Mouse (Mus musculus) heart, postnatal 25 days (tissue): Measurements from ENCODE around the gene Pcsk6. TPM values are rescaled to one million over a fixed set of nuclear protein-coding genes. Genes with fewer than 3 reads are reported as not detected.
"Not testable (repeated sequence)": the region's sequence is repeated elsewhere in the genome, so short reads cannot be mapped to it uniquely, and the experiment has no call there.

Source experiments
- DNase-seq: peaks from one replicate; pipeline ENCODE4 v3.0.0; 2022; ENCODE audit warnings: low spot score
- intact Hi-C: fragments of 180-260 bp; cut with DNase I; formaldehyde crosslinking; loops from one replicate; pipeline ENCODE4 v1.15.1; 2025
- total RNA-seq, 2 experiments: library from RNA; stranded (reverse); gene quantifications; 2 replicates each; pipeline ENCODE4 v1.2.3; 2021

Gene Pcsk6
- total RNA-seq, 2 experiments from 2014 or later, result 45.7 to 56.1 TPM

DNA sequence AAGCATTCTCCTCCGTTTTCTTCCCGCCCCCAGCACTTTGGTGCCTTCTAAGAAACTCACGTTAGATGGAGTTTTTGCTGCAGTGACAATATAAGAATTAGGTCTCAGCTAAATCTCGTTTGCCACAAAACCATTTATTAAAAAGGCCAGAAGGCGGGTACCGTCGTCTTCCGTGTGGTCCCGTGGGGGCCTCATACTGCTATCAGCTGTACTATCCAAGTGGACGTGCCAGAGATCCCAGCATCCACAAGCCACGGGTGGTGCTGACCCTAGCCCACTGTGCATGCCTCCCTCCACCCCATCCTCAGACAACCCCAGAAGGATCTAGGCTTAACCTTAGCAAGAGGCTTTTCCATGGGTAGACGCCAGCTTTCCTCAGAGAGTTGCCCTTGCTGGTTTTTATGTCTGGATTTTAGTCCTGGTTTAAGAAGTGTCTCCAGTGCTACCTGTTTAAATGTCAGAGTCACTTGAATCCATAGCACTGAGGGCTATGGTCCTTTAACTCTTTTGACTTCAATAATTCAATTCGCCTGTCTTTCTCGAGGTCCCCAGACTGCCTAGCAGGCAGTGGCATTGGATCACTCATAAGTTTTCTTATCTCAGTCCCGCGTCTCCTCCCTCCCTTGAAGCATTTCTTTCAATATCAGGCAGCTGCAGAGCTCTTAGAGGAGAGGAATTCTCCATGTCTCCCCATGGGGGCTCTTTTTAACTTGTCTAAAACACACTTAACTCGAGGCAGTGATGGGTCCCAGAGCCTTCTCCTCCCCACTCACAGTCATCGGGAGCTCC lies 178.7 kb downstream of the Pcsk6 start:
- intact Hi-C loops, result no loop called here
- no peak for DNase-seq

DNA sequence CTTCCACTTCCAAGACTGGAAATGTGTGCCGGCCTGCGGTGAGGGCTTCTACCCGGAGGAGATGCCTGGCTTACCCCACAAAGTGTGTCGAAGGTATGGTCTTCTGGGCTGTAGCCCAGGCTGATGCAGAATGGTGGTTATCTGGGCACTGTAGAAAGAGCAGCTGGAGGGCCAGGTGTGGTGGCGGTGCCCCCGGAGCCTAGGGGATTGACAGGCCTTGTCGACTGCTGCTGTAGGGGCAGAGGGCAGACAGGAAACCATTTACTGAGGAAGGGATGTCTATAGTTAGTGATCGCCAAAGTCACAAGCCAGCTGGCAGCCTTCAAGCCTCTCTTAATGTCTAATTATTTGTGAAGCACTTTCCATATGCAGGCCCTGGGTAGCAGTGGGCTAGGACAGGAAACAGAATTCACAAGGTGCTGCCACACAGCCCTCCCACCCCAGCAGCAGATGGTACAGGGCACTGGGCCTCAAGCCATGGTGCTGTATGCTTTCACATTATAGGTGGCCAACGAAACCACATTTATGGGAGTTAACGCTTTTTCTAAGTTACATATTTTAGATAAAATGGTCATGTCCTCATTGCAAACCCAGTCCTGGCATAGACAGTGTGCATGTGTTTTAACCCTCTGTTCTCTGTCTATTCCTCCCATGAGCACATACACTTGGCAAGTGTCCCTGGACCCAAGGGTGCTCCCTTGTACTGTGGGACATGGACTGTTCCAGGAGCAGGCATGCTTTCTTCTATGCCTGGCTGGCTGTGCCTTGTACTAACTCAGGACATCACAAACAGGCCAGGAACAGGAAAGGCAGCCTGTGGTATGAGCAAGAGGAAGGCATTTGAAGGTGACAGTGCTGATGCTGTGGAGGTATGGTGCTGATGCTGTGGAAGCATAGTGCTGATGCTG lies 182.3 kb downstream of the Pcsk6 start, which contains the start of gene Gm45213:
TSS of gene Gm45213 (plus strand) at position 51 of the 908 bp plus-strand sequence.
- no peak for DNase-seq
- intact Hi-C loops, result no loop called here

DNA sequence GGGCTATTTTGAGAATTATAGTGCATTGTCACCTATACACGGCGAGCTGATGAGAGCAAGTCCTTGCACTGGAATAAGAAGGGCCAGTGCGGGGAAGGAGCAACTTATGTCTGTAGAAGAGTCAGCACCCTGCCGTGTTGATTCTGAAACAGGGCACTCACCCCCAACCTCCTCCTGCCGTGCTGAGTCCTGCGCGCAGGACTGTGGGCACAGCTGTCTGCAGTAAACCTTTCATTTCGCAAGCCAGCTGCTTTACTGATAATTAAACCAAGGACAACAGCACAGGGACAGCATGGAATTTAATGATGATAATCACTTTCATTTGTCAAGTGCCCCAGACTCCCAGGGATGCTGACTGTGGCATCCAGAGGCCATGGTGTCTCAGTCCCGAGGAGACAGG lies 183.1 kb downstream of the Pcsk6 start:
- DNase-seq, result no peak
- intact Hi-C loops, result no loop called here

DNA sequence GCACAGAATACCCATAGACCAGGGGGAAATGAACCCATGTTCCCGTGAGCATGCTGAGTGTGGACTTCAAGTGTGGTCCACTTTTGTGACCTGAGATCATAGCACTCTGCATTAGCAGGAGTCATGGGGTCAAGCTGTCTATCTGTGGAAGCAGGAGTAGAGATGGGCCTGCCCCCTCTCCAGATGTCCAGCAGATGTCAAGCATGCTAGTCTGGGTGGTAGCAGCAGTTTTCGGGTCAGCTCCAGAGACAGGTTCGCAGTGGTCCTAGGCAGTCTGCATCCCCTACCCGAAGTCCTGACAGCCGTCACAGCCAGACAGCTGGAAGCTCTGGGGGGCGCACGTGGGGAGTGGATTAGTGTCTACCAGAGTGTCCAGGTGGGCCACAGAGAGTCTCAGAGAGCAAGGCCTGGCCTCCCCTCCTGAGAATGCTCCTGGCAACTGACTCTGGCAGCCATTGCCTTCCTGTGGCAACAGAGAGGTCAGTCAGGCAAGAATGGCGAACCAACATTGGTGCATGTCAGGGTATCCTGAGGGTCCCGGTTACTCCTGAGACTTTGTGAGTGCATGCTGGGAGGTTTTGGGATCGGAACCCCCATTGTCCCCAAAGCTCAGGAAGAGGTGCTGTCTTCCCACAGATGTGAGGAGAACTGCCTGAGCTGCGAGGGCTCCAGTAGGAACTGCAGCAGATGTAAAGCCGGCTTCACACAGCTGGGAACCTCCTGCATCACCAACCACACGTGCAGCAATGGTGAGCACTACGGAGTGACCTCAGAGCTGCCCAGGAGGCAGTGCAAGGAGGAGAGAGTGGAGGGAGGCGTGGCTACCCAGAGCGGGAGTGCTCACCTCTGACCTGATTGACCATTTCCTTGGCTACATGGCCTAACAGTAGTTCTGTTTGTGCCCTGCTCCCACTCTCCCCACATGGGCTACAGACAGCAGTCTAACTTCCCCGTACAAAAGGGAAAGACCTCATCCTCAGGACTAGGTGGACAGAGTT lies 185.7 kb downstream of the Pcsk6 start:
- DNase-seq, result no peak
- intact Hi-C loops, result no loop called here

DNA sequence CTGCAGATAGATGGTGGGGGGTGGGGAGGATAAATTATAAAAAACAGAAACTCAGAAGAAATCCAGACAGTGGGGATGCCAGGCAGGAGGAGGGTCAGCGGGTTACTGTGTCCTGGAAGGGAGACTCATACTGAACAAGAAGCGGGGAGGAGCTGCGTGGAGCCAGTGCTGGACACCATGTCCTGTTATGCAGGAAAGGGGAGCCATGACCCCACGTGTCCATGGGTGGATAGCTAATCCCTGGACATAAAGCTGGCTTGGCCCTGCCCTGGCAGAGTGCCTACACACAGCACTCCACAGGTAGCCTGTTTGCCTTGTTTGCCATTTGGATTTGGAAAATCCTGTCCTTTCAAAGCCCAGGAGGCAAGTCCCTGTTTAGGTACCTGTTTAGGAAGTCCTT lies 186.4 kb downstream of the Pcsk6 start:
- intact Hi-C loops, result no loop called here
- DNase-seq, result no peak

DNA sequence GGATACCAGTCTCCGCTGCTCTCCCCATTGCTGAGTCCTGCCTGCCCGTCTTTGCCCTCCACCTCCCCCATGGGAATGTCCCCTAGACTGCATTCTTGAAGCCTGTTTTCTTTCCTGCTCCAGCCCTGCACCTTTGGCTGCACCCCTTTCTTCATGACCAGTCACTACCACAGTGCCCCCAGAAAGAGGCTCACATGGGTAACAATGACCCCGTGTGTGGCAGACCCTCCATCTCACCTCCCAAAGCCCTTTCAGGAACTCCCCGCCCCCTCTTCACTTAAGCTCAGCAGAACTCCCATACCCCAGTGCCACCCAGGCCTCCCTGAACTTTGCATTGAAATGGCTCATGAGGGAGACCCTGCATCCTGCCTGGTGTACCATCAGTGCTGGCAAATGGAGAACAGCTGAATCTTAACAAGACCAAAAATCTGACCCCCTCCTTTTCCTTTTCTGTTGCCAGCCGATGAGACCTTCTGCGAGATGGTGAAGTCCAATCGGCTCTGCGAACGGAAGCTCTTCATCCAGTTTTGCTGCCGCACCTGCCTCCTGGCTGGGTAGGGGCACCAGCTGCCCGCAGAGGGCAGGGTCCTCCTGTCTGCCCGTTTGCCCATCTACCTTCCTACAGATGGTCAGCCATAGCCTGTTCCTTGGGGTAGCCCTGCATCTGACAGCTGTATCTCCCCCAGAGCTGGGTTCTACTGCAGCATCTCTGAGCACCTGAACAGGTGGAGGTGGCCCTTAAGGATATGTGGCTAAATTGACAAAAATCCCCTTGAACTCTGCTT lies 187.1 kb downstream of the Pcsk6 start:
- intact Hi-C loops, result no loop called here
- DNase-seq, result no peak

DNA sequence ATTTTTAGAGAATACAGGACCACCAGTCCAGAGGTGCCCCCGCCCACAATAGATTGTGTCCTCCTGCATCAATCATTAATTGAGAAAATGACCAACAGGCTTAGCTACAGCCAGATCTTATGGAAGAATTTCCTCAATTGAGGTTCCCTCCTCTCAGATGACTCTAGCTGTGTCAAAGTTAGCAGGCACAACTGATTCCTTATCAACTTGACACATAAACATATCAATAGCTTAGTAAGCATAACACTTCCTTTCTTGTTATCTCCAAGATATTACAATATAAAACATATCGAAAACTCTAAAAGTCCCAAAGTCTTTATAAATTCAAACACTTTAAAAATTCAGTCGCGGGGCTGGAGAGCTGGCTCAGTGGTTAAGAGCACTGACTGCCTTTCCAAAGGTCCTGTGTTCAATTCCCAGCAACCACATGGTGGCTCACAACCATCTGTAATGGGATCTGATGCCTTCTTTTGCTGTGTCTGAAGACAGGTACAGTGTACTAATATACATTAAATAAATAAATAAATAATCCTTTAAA lies 192.5 kb downstream of the Pcsk6 start:
- intact Hi-C loops, result loop anchor here (5.0 kb wide), 1 partner anchor 192 kb away; the partner anchor contains the start of gene Pcsk6
- DNase-seq, result no peak

DNA sequence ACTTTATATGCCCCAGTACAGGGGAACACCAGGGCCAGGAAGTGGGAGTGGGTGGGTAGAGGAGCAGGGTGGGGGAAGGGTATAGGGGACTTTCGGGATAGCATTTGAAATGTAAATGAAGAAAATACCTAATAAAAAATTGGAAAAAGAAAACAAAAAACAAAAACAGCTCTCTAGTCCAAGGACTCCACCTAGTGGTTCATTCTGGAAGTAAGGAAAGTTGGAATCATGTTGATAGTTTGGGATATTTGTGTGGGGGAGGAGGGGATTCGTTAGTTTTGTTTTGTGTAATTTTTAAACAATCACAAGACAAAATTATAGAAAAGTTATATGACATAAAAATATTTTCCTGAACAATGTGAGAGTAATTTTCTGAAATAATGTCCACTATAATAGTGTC lies 193.8 kb downstream of the Pcsk6 start:
- DNase-seq, result not testable (repeated sequence)
- intact Hi-C loops, result loop anchor here (1.0 to 5.0 kb wide), 2 partner anchors 118 to 349 kb away; no protein-coding TSS in a partner anchor

DNA sequence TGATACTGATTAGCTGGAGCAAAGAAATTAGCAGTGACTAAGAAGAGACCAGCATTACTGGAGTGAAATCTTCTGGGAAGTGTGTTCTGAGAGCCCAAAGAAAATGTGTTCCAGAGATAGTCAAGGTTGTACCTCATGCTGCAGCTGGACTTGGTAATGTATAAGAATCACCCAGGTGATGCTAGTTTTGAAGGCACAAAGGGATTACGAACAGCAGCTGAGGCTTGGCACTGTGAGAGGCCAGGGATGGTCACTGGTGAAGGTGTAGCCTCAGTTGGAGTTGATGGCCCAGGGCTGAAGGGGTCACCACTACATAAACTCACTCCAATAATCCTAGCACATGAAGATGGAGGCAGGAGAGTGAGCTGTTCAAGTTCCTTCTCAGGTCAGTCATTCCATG lies 197.2 kb downstream of the Pcsk6 start, which contains the start of gene Snrpa1:
TSS of gene Snrpa1 (plus strand) at position 301 of the 400 bp plus-strand sequence.
- no peak for DNase-seq
- intact Hi-C loops, result loop anchor here (5.0 kb wide), 1 partner anchor 121 kb away; no protein-coding TSS in a partner anchor

DNA sequence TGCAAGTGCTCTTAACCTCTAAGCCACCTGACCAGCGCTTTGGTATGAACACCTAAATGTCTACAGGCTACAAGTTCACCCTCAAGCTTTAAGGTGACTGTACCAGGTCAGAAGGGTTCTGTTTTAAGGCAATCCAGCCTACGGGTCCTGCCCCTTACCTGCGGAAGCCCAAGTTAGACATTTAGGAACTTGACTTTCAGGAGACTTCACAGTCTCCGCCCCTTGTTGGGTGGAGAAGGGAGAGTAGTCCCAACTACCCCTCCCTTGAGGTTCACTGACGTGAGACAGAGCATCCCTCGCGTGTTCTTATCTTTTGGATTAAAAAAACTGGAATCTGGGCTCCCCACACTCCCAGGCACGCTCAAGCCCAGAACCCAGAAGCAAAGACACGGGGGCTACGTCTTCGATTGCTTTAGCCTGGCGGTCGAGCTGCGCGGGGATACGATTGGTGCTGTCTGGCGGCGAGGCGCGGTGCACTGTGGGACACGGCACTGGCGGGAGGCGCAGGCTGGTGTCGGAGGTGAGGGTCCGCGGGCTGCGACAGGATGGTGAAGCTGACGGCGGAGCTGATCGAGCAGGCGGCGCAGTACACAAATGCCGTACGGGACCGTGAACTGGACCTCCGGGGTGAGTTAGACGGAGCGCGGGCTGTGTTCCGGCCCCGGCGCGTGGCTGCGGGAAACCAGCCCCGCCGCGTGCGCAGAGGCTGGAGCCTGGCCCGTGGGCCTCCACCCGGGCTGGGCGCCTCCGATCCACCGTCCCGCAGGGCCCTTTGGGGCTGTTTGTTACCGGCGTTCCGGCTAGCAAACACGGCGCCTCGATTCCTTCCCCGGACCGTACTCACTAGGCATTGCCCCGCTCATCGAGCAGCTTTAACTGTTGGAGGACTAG lies 198.8 kb downstream of the Pcsk6 start:
- DNase-seq, result peak; percentile 75
- intact Hi-C loops, result loop anchor here (2.0 kb wide), 1 partner anchor 16 kb away; no protein-coding TSS in a partner anchor

DNA sequence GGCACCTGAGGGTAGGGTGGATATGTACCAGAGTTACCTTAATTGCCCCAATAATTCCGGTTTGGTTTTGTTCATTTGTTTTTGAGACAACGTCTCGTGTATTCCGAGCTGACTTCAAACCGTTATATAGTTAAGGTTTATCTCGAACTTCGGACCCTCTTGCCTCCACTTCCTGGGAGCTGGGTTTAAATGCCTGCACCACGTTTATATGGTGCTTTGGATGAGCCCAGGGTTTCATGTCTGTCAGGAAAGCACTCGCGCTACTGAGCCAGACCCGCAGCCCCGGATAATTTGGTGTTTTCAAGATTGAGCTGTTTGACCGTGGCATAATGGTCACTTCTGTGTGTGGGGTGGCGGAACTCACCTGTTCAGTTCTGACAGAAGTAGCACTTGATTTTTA lies 199.5 kb downstream of the Pcsk6 start:
- no peak for DNase-seq
- intact Hi-C loops, result loop anchor here (2.0 kb wide), 1 partner anchor 16 kb away; no protein-coding TSS in a partner anchor

DNA sequence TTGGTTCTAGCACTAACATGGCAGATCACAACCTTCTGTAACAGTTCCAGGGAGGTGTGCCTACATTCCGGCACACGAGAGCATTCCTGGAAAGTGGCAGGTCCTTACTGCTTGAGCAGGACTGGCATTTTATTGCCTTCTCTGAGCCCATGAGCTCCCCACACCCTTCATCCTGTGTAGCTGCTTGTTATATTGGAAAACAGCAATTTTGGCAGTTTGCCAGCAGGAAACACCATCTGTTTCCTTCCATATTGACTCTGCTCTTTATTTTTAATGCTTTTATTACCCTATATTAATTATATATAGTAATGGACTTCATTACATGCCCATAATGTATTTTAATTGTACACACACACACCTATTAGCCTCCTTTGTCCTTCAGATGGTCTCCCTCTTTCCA lies 214.9 kb downstream of the Pcsk6 start:
- no peak for DNase-seq
- intact Hi-C loops, result loop anchor here (2.0 kb wide), 1 partner anchor 16 kb away; no protein-coding TSS in a partner anchor

DNA sequence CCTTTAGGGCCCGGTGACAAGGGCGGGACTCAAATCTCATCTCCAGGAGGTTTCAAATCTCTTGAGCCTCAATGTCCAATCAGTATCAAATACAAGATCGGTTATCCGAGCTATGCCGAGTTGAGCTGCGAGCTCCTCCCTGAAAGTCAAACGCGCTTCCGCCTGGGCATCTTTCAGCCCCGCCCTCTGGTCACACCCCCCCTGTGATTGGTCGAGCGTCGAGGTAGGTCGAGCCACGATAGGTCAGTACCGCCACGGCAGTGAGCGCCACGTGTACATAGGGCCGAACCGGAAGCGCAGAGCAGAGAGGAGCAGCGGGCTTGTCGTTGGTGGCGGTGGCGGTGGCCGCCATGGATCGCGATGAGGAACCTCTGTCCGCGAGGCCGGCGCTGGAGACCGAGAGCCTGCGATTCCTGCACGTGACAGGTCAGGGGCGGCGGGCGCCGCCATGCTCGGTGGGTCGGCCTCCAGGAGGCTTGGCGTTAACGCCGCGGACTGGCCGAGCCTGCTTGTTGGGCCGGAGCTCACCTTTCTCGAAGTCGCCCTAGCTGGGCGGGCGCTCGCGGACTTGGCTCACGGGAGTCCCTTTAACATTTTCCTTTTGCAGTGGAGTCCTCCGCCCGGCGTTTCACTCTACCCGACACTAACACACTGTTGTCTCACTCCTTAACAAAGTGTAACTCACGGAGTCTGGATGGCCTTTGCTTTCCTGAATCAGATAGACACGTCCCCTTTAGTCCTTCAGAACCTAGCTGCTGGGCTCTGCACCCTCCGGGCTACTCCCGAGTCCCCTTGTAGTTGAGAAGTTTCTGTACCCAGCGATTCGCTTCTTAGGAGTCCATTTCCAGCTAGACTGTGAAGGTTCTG lies 218.1 kb downstream of the Pcsk6 start, which contains the start of gene Selenos:
TSS of gene Selenos (plus strand) at position 286 of the 867 bp plus-strand sequence.
- peak; percentile 91 for DNase-seq
- intact Hi-C loops, result loop anchor here (10.0 kb wide), 1 partner anchor 605 kb away; the partner anchor contains the start of genes Asb7 and Lins1

DNA sequence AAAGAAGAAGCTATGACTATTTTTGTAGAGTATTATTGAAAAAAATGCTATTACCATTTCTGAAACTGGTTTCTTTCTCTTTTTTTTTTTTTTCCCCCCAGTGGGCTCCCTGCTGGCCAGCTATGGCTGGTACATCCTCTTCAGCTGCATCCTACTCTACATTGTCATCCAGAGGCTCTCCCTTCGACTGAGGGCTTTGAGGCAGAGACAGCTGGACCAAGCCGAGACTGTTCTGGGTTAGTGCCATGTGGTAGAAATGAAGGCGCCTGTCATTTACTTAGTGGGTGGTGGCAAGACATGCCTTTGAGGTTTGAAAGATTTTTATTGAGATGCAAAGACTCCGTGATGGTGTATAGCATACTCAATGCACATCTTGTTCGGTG lies 218.7 kb downstream of the Pcsk6 start:
- DNase-seq, result no peak
- intact Hi-C loops, result loop anchor here (10.0 kb wide), 1 partner anchor 605 kb away; the partner anchor contains the start of genes Asb7 and Lins1

DNA sequence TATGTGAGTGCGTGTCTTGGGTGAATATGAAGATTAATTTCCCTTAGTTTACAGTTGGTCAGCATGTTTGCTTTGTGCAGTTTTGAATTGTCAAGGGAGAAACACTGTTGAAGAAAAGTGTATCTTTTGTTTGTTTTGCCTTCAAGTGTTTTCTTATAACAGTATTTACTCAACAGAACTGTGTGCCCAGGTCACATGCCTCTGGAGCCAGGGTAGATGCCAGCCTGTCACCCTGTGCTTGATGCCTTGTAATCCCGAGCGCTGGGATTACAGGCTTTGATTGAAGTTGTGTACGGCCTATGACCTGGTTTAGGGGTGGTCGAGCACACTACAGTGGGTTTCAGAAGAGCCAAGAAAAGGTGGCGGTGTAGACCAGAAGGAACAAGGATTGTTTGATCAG lies 222.2 kb downstream of the Pcsk6 start:
- DNase-seq, result no peak
- intact Hi-C loops, result loop anchor here (10.0 kb wide), 1 partner anchor 601 kb away; the partner anchor contains the start of genes Asb7 and Lins1

DNA sequence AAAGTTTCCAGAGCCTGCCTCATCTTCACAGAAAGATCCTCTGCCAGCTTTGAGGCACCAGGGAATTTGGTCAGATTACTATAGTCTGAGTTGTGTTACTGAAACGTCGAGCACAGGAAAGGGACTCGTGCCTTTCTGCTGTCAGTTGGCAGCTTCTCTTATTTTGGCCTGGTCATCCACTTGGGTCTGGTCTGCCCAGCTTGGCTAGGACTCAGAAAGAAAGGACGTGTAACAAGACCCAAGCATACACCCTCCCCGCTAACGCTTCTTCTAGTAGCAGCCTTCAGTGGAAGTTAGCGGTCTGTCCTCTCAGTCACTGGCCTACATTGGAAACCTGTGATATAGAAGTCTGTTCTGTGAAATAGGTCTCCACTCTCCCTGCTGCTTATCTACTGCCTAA lies 223.0 kb downstream of the Pcsk6 start:
- no peak for DNase-seq

More for the DNA sequence above, 223.0 kb downstream of the Pcsk6 start:
- intact Hi-C loops, result loop anchor here (10.0 kb wide), 1 partner anchor 600 kb away; the partner anchor contains the start of genes Asb7 and Lins1
